Mouse (Mus musculus) cortical plate, adult 2 months (tissue): Measurements from ENCODE around the gene Pih1d1. TPM values are rescaled to one million over a fixed set of nuclear protein-coding genes. Genes with fewer than 3 reads are reported as not detected.
"Not testable (repeated sequence)": the region's sequence is repeated elsewhere in the genome, so short reads cannot be mapped to it uniquely, and the experiment has no call there.

Experiments used
- H3K27ac ChIP-seq: fragments of 200-500 bp; 2 replicates; pipeline ENCODE4 v1.5.1; 2012; ENCODE audit warnings: low read length, control low read depth, inconsistent platforms; ENCODE audit not compliant: insufficient read depth
- H3K4me1 ChIP-seq: fragments of 200-500 bp; 2 replicates; pipeline ENCODE4 v1.6.1; 2011; ENCODE audit warnings: low read length; ENCODE audit not compliant: control insufficient read depth, insufficient read depth
- H3K4me3 ChIP-seq: fragments of 200-500 bp; 2 replicates; pipeline ENCODE4 v1.5.1; 2011; ENCODE audit warnings: mild to moderate bottlenecking, low read length, control low read depth; ENCODE audit not compliant: insufficient read depth
- CTCF ChIP-seq: fragments of 200-500 bp; IDR thresholded peaks from 2 replicates; pipeline ENCODE4 v1.5.1; 2011; ENCODE audit warnings: mild to moderate bottlenecking, control low read depth, low read length; ENCODE audit not compliant: insufficient read depth; ENCODE audit errors: extremely low read depth
- POLR2A ChIP-seq: fragments of 200-500 bp; IDR thresholded peaks from 2 replicates; pipeline ENCODE4 v1.6.1; 2011; ENCODE audit warnings: mild to moderate bottlenecking, low read length, control low read depth; ENCODE audit not compliant: insufficient read depth; ENCODE audit errors: extremely low read depth
- polyA plus RNA-seq: library from polyadenylated mRNA; depleted of rRNA; stranded (reverse); fragments of >200 nt; gene quantifications from 2 replicates; pipeline ENCODE4 v1.2.3, GENCODE M21; 2012

The Pih1d1 gene
- polyA plus RNA-seq, 1 experiment: 59.4 TPM

GRCm38 (mm10) chr7:45163735-45164490, 9.8 kb downstream of the Pih1d1 start, which contains the start of gene Slc17a7:
Slc17a7 (plus strand) TSS chr7:45163949.
- peak; percentile 66; the same call in 1 of the 2 replicates for TF ChIP-seq POLR2A
- no peak for TF ChIP-seq CTCF
- Histone ChIP-seq H3K4me1 (peaks cover 4% of the 10 kb centered on the region; the same call in 1 of the 2 replicates), H3K27ac (peak within 1 kb of the TSS; percentile 81), H3K4me3 (peak within 1 kb of the TSS; percentile 85)

DNA sequence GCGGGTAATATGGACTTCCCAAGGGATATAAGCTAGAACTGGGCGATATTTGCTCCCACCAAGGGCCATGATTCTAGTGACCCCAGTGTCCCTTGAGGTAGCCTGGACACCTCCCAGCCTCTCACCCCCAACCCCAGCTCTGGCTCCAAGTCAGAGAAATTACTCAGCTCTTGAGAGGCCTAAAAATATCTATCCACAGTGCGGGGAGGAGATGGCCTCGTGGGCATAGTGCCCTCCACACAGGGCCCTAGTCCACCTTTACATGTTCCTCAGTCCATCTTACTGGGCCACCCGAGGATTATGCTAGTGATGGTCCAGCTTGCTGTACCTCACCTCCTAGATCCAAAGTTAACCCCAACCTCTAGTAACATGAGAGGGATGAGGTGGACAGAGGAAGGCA, 10.7 kb downstream of the Pih1d1 start:
- peak overlapping the region; percentile 85 for H3K4me3 ChIP-seq
- TF ChIP-seq CTCF (no peak), POLR2A (peak; percentile 25; the same call in 1 of the 2 replicates)
- H3K27ac ChIP-seq: peak overlapping the region; percentile 81
- H3K4me1 ChIP-seq: peaks cover 4% of the 10 kb centered on the region; the same call in 1 of the 2 replicates

GRCm38 (mm10) chr7:45165701-45166100, 11.6 kb downstream of the Pih1d1 start:
- peaks cover 4% of the 10 kb centered on the region; the same call in 1 of the 2 replicates for H3K4me1 ChIP-seq
- H3K4me3 ChIP-seq: peak overlapping the region; percentile 85
- TF ChIP-seq CTCF: no peak
- no peak for TF ChIP-seq POLR2A
- peak overlapping the region; percentile 90 for H3K27ac ChIP-seq

GRCm38 (mm10) chr7:45166950-45167401, 12.9 kb downstream of the Pih1d1 start:
- H3K4me3 ChIP-seq: peak overlapping the region; percentile 85
- H3K4me1 ChIP-seq: peaks cover 4% of the 10 kb centered on the region; the same call in 1 of the 2 replicates
- peak overlapping the region; percentile 93 for H3K27ac ChIP-seq
- TF ChIP-seq POLR2A: peak; percentile 45; the same call in 1 of the 2 replicates
- TF ChIP-seq CTCF: no peak

DNA sequence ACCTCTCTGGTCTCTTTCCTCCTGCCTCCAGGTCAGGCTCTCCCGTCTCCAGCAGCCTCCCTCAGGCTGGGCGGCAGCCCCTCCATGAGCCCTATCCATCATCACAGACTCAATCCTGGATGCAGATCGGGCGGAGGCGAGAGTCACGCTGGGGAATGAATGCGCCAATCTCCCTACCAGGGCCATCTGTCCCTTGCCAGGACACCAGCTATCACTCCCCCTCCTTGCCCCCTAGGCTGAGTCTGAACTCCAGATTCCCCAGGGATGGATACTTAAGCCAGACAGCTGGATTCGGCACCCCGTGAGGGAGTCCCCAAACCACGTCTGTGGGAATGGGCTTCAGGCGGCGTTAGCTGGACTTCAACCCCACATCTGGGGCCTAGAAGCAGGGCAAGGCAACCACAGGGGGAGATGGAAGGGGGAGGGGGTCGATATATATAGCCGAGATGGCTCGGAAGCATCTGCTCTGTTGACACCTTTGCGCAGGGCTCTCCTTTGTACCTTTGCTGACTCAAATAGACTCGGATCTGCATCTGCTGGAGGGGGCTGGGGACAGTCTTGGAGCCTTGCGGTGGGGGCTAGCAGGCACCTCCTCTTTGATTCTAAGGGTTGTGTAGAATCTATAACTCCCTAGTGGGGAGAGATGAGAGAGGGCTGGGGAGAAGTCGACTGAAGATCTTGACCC, 13.8 kb downstream of the Pih1d1 start:
- TF ChIP-seq CTCF: no peak
- peak overlapping the region; percentile 85 for H3K4me3 ChIP-seq
- H3K27ac ChIP-seq: peak overlapping the region; percentile 93
- 0 out of 2 replicates have a peak, but pooled peaks cover 2% of the 10 kb centered on the region for H3K4me1 ChIP-seq

- H3K4me1 ChIP-seq: 0 out of 2 replicates have a peak, but pooled peaks cover 2% of the 10 kb centered on the region
- TF ChIP-seq CTCF: no peak
- TF ChIP-seq POLR2A: peak; percentile 49; the same call in 1 of the 2 replicates
- H3K4me3 ChIP-seq: peak overlapping the region; percentile 85
- H3K27ac ChIP-seq: peak overlapping the region; percentile 93
These were observed 14.6 kb downstream of the Pih1d1 start for GRCm38 (mm10) chr7:45168656-45169055.

- H3K4me1 ChIP-seq: 0 out of 2 replicates have a peak, but pooled peaks cover 2% of the 10 kb centered on the region
- 0 out of 2 replicates have a peak overlapping the region, but pooled peaks have one; percentile 17 for H3K27ac ChIP-seq
- H3K4me3 ChIP-seq: no peak overlapping the region
- TF ChIP-seq CTCF: no peak
- TF ChIP-seq POLR2A: peak; percentile 48; the same call in 1 of the 2 replicates
These were observed 15.4 kb downstream of the Pih1d1 start for GRCm38 (mm10) chr7:45169495-45169894.

DNA sequence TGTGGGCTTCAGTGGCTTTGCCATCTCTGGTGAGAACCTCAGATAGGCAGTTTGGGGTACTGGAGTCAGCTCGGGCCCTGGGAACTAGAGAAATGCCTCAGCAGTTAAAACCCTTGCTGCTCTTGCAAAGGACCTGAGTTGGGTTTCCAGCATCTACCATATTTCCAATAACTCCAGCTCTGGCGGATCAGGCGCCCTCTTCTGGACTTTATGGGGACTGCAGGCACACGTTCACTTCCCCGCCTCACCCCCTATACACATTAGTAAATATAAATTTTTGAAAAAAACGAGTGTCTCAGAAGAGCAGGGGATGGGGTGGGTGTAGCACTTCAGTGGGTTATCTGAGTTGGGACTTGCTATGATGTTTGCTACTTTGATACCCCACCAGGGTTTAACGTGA, 18.9 kb downstream of the Pih1d1 start:
- H3K4me3 ChIP-seq: no peak overlapping the region
- TF ChIP-seq POLR2A (no peak; the same call in 1 of the 2 replicates), CTCF (peak; percentile 36)
- 0 out of 2 replicates have a peak, but pooled peaks cover 2% of the 10 kb centered on the region for H3K4me1 ChIP-seq
- no peak overlapping the region for H3K27ac ChIP-seq

DNA sequence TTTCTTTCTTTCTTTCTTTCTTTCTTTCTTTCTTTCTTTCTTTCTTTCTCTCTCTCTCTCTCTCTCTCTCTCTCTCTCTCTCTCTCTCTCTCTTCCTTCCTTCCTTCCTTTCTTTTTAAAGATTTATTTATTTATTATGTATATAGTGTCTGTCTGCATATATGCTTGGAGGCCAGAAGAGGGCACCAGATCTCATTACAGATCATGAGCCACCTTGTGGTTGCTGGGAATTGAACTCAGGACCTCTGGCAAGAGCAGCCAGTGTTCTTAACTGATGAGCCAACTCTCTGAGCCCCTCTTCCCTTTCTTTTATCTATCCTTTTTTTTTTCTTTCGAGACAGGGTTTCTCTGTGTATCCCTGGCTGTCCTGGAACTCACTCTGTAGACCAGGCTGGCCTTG, 19.7 kb downstream of the Pih1d1 start:
- not testable (repeated sequence) for H3K4me1 ChIP-seq, H3K27ac ChIP-seq, H3K4me3 ChIP-seq
- TF ChIP-seq CTCF: peak; percentile 35
